Mouse (Mus musculus) forebrain, postnatal 0 days (tissue): ENCODE data around the gene Xcr1. TPM values are rescaled to one million over a fixed set of nuclear protein-coding genes. Genes with fewer than 3 reads are reported as not detected.

Source experiments
- ATAC-seq: fragments of 200-750 bp; cut with Nextera tagmentation; 2 replicates; pipeline ENCODE4 v1.8.0; 2017; ENCODE audit warnings: mild to moderate bottlenecking, moderate library complexity
- DNase-seq: peaks from one replicate; pipeline ENCODE4 v3.0.0-alpha.2; 2015
- H3K27ac ChIP-seq: fragments of 300-500 bp; sonication (generic); 2 replicates; pipeline ENCODE4 v1.5.1; 2014; ENCODE audit warnings: low read depth, mild to moderate bottlenecking, antibody characterized with exemption, low read length, moderate library complexity, mixed read lengths
- H3K27me3 ChIP-seq: fragments of 300-500 bp; sonication (generic); 2 replicates; pipeline ENCODE4 v1.6.1; 2014; ENCODE audit warnings: mild to moderate bottlenecking, low read length, mixed read lengths; ENCODE audit not compliant: insufficient read depth
- H3K36me3 ChIP-seq: fragments of 300-500 bp; sonication (generic); 2 replicates; pipeline ENCODE4 v1.6.1; 2014; ENCODE audit warnings: mild to moderate bottlenecking, moderate library complexity; ENCODE audit not compliant: insufficient read depth
- H3K4me1 ChIP-seq: fragments of 300-500 bp; sonication (generic); 2 replicates; pipeline ENCODE4 v1.6.1; 2014; ENCODE audit warnings: antibody characterized with exemption; ENCODE audit not compliant: insufficient read depth
- H3K4me2 ChIP-seq: fragments of 300-500 bp; sonication (generic); 2 replicates; pipeline ENCODE4 v1.6.1; 2014; ENCODE audit warnings: low read depth, mild to moderate bottlenecking, moderate library complexity
- H3K4me3 ChIP-seq: fragments of 300-500 bp; sonication (generic); 2 replicates; pipeline ENCODE4 v1.5.1; 2014; ENCODE audit warnings: low read depth, low read length, mixed read lengths
- H3K9ac ChIP-seq: fragments of 300-500 bp; sonication (generic); 2 replicates; pipeline ENCODE4 v1.6.1; 2014; ENCODE audit warnings: mild to moderate bottlenecking
- H3K9me3 ChIP-seq: fragments of 300-500 bp; sonication (generic); 2 replicates; pipeline ENCODE4 v1.6.1; 2016; ENCODE audit warnings: low read length
- CTCF ChIP-seq: sonication (generic); IDR thresholded peaks from 2 replicates; pipeline ENCODE4 v1.5.1; 2016; ENCODE audit warnings: antibody characterized with exemption, control low read depth, low read depth
- WGBS: fragments of 180-500 bp; shearing (Covaris S2); extraction: QIAGEN DNeasy Blood & Tissue Kit; methylation state at CpG from one replicate; pipeline ENCODE4 v1.1.7; 2014; 5-methylcytosine and 5-hydroxymethylcytosine counted together
- polyA plus RNA-seq: library from polyadenylated mRNA; unstranded; fragments of >200 nt; fragmentation: Nextera tagmentation; extraction: Ambion mirVana; gene quantifications from 2 replicates; pipeline ENCODE4 v1.2.1, GENCODE M21; 2015
- total RNA-seq: library from RNA; depleted of rRNA; stranded (reverse); fragments of >200 nt; gene quantifications from 2 replicates; pipeline ENCODE4 v1.2.3, GENCODE M21; 2014

Gene Xcr1
- total and polyA plus RNA-seq, 2 experiments from 2014 or later = 0.06 TPM; not detected in 1

DNA sequence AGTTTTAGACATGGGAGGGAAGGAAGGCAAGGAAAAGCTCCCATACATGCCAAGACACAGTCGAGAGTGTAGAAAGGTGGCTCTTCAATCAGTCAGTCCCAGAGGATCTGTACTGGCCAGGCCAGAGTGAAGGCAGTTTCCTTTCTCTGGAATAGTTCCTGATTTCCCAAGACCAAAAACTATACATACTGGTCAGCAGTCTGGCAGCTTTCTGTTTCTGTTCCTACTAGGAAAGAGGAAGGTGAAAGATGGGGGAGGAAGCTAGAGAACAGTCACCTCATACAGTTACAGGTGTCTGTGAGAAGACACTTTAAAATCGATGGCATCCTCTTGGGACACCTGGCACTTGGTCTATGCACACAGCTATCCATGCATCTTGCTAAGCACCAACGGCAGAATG lies 46.4 kb downstream of the Xcr1 start:
- Histone ChIP-seq H3K4me2 (no peak overlapping the region), H3K9ac (no peak overlapping the region), H3K4me1 (no peaks in the 10 kb centered on the region), H3K27ac (no peak overlapping the region), H3K36me3 (peaks cover 15% of the 10 kb centered on the region), H3K4me3 (no peak overlapping the region), H3K27me3 (no peaks in the 10 kb centered on the region), H3K9me3 (no peaks in the 10 kb centered on the region)
- 92% methylated on average over 3 of the region's 3 CpGs for WGBS
- no peak for TF ChIP-seq CTCF
- ATAC-seq = no peak
- DNase-seq = no peak

DNA sequence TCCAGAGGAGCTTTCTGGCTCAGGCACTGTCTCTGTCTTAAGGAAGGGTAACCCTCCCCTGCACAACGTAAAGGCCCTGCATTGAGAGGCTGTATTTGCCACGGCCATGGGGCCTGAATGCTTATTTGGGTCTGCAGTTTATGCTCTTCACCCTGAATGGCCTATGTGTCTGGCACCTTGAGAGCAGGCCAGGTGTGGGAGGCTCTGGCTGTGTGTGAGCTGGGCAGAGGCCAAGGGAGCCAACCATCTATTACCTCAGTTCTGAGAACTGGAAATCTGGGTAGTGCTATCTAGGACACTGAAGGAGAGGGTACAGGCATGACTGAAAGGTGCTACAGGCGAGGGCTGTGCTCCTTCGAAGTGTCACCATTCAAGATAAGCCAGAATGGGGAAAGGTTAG lies 47.0 kb downstream of the Xcr1 start:
- Histone ChIP-seq H3K27me3 (no peaks in the 10 kb centered on the region), H3K4me1 (no peaks in the 10 kb centered on the region), H3K4me2 (no peak overlapping the region), H3K4me3 (no peak overlapping the region), H3K9me3 (no peaks in the 10 kb centered on the region), H3K36me3 (peaks cover 15% of the 10 kb centered on the region), H3K27ac (no peak overlapping the region), H3K9ac (no peak overlapping the region)
- DNase-seq (no peak), ATAC-seq (no peak)
- 80% methylated on average over 4 of the region's 4 CpGs for WGBS
- no peak for TF ChIP-seq CTCF

DNA sequence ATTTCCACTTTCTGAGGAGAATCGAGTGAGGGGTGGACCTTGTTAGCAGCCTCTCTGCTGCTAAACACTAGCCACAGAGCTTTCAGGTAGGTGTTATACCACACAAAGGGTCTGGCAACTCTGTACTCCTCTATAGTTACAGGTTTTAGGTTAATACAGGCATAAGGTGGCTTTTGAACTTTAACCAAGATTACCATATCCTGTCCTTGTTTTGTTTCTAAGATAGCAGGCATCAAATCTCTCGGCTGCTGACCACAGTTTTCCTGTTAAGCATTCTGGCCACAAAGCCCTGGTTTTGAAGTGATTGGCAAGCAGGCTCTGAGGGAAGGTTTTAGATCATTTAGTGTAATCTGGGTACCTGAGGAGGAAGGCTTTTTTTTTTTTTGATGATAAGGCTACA lies 47.5 kb downstream of the Xcr1 start:
- H3K9ac ChIP-seq = no peak overlapping the region
- 63% methylated on average over 2 of the region's 2 CpGs for WGBS
- H3K36me3 ChIP-seq = peaks cover 15% of the 10 kb centered on the region
- no peaks in the 10 kb centered on the region for H3K27me3 ChIP-seq
- ATAC-seq = no peak
- H3K4me3 ChIP-seq = no peak overlapping the region
- no peaks in the 10 kb centered on the region for H3K9me3 ChIP-seq
- no peaks in the 10 kb centered on the region for H3K4me1 ChIP-seq
- DNase-seq = no peak
- no peak for TF ChIP-seq CTCF
- H3K27ac ChIP-seq = no peak overlapping the region
- H3K4me2 ChIP-seq = no peak overlapping the region

DNA sequence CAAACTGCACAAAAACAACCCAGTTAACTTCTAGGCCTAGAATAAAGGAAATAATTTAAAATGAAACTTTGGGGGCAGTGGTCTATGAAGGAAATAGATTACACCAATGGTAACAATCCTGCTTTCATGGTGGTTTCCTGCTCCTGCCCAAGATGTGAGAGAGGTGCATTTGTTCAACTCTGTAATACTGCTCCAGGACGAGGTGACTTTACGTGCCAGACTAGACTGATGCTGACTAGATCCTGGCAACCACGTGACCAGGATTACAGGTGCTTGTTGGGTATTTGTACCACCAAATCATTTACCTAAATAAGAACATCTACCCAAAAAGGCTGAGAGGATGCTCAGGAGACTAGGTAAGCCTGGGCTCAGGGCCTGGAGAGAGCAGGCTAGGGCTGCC lies 50.0 kb downstream of the Xcr1 start:
- Histone ChIP-seq H3K4me3 (no peak overlapping the region), H3K4me1 (no peaks in the 10 kb centered on the region), H3K4me2 (no peak overlapping the region), H3K9ac (no peak overlapping the region), H3K36me3 (peaks cover 6% of the 10 kb centered on the region), H3K27me3 (no peaks in the 10 kb centered on the region), H3K9me3 (no peaks in the 10 kb centered on the region), H3K27ac (no peak overlapping the region)
- DNase-seq (no peak), ATAC-seq (no peak)
- no peak for TF ChIP-seq CTCF
- 96% methylated on average over 3 of the region's 3 CpGs for WGBS

DNA sequence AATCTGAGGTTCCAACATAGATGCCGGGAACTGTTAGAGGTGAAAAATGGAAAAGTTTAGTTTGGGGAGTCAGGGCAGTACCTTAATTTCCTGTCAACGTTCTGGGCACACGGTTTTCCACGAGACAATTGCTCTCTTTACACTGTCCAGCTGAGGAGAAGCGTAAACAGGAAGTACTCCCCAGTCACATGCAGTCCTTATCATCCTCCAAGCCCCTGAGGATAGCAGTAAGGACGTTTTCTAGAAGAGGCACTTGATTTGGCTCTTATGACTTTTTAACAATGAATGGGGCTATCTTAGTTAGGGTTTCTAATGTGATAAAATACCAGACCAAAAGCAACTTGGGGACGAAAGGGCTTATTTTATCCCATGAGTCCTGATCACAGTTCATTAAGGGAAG lies 53.2 kb downstream of the Xcr1 start:
- no peak for TF ChIP-seq CTCF
- DNase-seq = no peak
- Histone ChIP-seq H3K4me2 (no peak overlapping the region), H3K9me3 (no peaks in the 10 kb centered on the region), H3K9ac (no peak overlapping the region), H3K4me1 (no peaks in the 10 kb centered on the region), H3K4me3 (no peak overlapping the region), H3K27ac (no peak overlapping the region), H3K27me3 (no peaks in the 10 kb centered on the region), H3K36me3 (no peaks in the 10 kb centered on the region)
- no peak for ATAC-seq
- WGBS = 81% methylated on average over 7 of the region's 7 CpGs

DNA sequence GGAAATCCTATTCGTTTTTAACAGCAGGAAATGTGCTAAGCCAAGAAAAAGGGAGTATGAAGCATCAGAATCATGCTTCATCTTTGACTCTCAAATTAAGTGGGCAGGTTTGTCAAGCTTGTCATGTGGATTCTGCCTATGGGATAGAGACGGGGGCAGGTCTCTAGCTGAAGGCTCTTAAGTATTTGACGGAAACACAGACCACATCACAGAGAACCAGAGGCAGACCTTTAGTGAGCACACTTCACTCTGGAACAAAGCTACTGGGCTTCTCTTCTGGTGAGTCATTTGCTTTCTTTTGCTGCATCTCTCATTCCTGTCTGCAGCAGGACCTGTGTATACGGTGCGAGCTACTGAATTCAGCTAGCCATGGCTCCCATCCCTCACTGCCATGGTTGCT lies 55.6 kb downstream of the Xcr1 start, which contains the start of gene Cxcr6:
Gene Cxcr6, plus strand, starts transcription at position 209 of the 400 bp plus-strand sequence.
- no peak within 1 kb of the TSS for H3K4me2 ChIP-seq
- WGBS = 90% methylated on average over 5 of the region's 5 CpGs
- no peaks in the 10 kb centered on the region for H3K27me3 ChIP-seq

DNA sequence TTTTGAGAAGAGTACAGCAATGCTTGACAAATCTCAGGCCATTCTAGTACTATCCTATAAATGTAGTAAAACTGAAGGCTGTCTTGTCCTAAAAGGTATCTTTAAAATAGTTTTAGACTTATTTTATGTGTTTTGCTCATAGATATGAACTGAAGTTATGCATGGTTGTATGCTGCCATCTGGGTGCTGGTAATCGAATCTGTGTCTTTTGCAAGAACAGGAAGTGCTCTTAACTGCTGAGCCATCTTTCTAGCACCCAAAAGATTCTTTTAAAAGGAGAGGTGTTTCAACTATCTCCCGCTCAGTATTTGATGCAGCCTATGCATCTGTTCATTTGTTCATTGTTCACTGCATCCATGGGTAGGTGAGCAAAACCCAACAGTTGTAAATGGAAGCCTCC lies 56.6 kb downstream of the Xcr1 start:
- peaks cover 11% of the 10 kb centered on the region; the same call in 1 of the 2 replicates for H3K36me3 ChIP-seq
- no peaks in the 10 kb centered on the region for H3K9me3 ChIP-seq
- H3K27ac ChIP-seq = no peak overlapping the region
- 94% methylated on average over 2 of the region's 2 CpGs for WGBS
- no peak for DNase-seq
- TF ChIP-seq CTCF = no peak
- no peaks in the 10 kb centered on the region for H3K4me1 ChIP-seq
- H3K4me2 ChIP-seq = no peak overlapping the region
- H3K9ac ChIP-seq = no peak overlapping the region
- no peak for ATAC-seq
- no peaks in the 10 kb centered on the region for H3K27me3 ChIP-seq
- no peak overlapping the region for H3K4me3 ChIP-seq

More for the DNA sequence above, 55.6 kb downstream of the Xcr1 start, which contains the start of gene Cxcr6:
- Histone ChIP-seq H3K27ac (no peak within 1 kb of the TSS), H3K9ac (no peak within 1 kb of the TSS), H3K9me3 (no peaks in the 10 kb centered on the region), H3K36me3 (peaks cover under 1% of the 10 kb centered on the region; the same call in 1 of the 2 replicates), H3K4me1 (no peaks in the 10 kb centered on the region), H3K4me3 (no peak within 1 kb of the TSS)
- ATAC-seq (no peak), DNase-seq (no peak)
- no peak for TF ChIP-seq CTCF

DNA sequence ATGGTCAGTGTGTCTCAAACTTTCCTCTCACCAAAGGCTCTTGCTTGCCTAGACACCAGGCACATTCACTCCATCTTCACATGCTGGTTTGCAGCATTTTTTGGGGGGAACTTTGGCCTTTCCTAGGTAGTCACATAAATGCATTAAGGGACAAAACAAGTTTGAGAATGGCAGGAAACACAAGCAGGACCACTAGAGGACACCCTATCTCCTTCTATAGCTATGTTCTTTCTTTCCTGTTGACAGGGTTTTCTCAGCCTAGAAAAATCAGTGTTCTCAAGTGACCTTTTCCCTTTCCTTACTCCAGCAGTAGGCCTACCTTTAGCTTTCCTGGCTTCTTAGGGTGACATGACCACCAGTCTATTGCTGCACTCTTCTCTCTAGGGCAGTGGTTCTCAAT lies 58.9 kb downstream of the Xcr1 start:
- Histone ChIP-seq H3K4me3 (no peak overlapping the region), H3K36me3 (peaks cover 21% of the 10 kb centered on the region), H3K4me2 (no peak overlapping the region), H3K9ac (no peak overlapping the region), H3K27me3 (no peaks in the 10 kb centered on the region), H3K27ac (no peak overlapping the region), H3K4me1 (no peaks in the 10 kb centered on the region), H3K9me3 (no peaks in the 10 kb centered on the region)
- ATAC-seq (no peak), DNase-seq (no peak)
- no peak for TF ChIP-seq CTCF
